ENCODE assay signal across 26 mouse cellular contexts in the genomic region with DNA sequence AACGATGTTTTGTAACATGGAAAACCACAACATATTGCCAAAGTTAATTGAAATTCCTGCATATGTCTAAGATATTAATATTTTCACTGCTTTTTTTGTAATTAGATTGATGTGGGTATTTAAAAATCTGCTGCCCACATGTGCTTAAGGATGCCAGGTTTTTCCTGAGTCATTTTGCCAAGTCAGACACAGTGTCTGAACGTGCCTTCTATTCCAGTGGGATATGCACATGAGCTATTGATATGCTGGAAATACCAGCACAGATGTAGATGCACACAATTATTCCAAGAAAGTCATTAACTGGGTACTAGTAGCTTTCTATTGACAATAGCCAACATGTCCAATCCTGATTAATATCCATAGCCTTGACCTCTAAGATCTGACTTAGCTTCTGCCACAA.
DNase-seq lines count a peak whose midpoint lies in the region; ATAC-seq and TF ChIP-seq lines count a peak whose summit lies in the region.
"Had no signal": no experiment of that assay in that cellular context is flagged by ENCODE, and none has a peak within 500 bp of the region (broad histone marks: within the 10 kb centered on the region; RNA-seq: fewer than 3 reads in every experiment).

No protein-coding gene starts in this region.

- H3K27me3 ChIP-seq in midbrain, embryonic 12.5 days = no peaks in the 10 kb centered on the region
- no peaks in the 10 kb centered on the region for H3K27me3 ChIP-seq in midbrain, embryonic 15.5 days (replicated peaks)
- H3K27me3 ChIP-seq: CH12.LX; embryonic facial prominence, embryonic 12.5 days; forebrain, embryonic 13.5 days; forebrain, embryonic 15.5 days had no signal

- H3K4me1 ChIP-seq in midbrain, embryonic 12.5 days = no peaks in the 10 kb centered on the region
- H3K4me1 ChIP-seq in midbrain, embryonic 15.5 days = no peaks in the 10 kb centered on the region
- H3K4me1 ChIP-seq: embryonic facial prominence, embryonic 10.5 days; embryonic facial prominence, embryonic 12.5 days; forebrain, embryonic 13.5 days; forebrain, embryonic 15.5 days had no signal

- no peak overlapping the region for H3K27ac ChIP-seq in left cerebral cortex, adult 2 months
- no peak overlapping the region for H3K27ac ChIP-seq in midbrain, embryonic 12.5 days (replicated peaks)
- no peak overlapping the region for H3K27ac ChIP-seq in midbrain, embryonic 15.5 days
- H3K27ac ChIP-seq: embryonic facial prominence, embryonic 10.5 days; embryonic facial prominence, embryonic 12.5 days; forebrain, embryonic 13.5 days; forebrain, embryonic 15.5 days had no signal

- no peaks in the 10 kb centered on the region for H3K9me3 ChIP-seq in midbrain, embryonic 12.5 days
- H3K9me3 ChIP-seq in midbrain, embryonic 15.5 days = no peaks in the 10 kb centered on the region
- H3K9me3 ChIP-seq: embryonic facial prominence, embryonic 10.5 days; embryonic facial prominence, embryonic 12.5 days; forebrain, embryonic 13.5 days; forebrain, embryonic 15.5 days had no signal

- no peak overlapping the region for H3K4me2 ChIP-seq in midbrain, embryonic 12.5 days (replicated peaks)
- H3K4me2 ChIP-seq in midbrain, embryonic 15.5 days = no peak overlapping the region
- H3K4me2 ChIP-seq: embryonic facial prominence, embryonic 12.5 days; forebrain, embryonic 13.5 days; forebrain, embryonic 15.5 days had no signal

- no peak overlapping the region for H3K9ac ChIP-seq in midbrain, embryonic 12.5 days (replicated peaks)
- H3K9ac ChIP-seq in midbrain, embryonic 15.5 days = no peak overlapping the region
- H3K9ac ChIP-seq: embryonic facial prominence, embryonic 12.5 days; forebrain, embryonic 13.5 days; forebrain, embryonic 15.5 days had no signal

- no peak overlapping the region for H3K4me3 ChIP-seq in left cerebral cortex, adult 2 months
- no peak overlapping the region for H3K4me3 ChIP-seq in midbrain, embryonic 12.5 days
- H3K4me3 ChIP-seq in midbrain, embryonic 15.5 days = no peak overlapping the region
- H3K4me3 ChIP-seq: embryonic facial prominence, embryonic 10.5 days; embryonic facial prominence, embryonic 12.5 days; forebrain, embryonic 13.5 days; forebrain, embryonic 15.5 days had no signal

- intact Hi-C loops in left cerebral cortex, postnatal 25 days (cut with DNase I) = no loop called here
- intact Hi-C loops in left cerebral cortex, adult 2 months (cut with DNase I) = no loop called here

- DNase-seq in frontal cortex, postnatal 25 days (ENCODE audit: low spot score in 2 of 2) = no peak
- DNase-seq in left cerebral cortex, postnatal 25 days (ENCODE audit: low spot score in 2 of 2) = peak; percentile 23 to 36
- no peak for DNase-seq in left cerebral cortex, adult 2 months (ENCODE audit: extremely low spot score in 1 of 2, low spot score in 2 of 2)
- DNase-seq in brain, adult 2 months (ENCODE audit: low read depth, low spot score) = peak; percentile 47
- DNase-seq in right cerebral cortex, postnatal 36 days (ENCODE audit: low spot score in 2 of 2) = no peak
- DNase-seq: adrenal gland, adult 8-10 months; adrenal gland, postnatal 14 days; adrenal gland, postnatal 36 days; B cell, adult 2 months; cerebellum, adult 11-12 months; cerebellum, adult 2 months; cerebellum, adult 9-10 months; cerebellum, postnatal 10 days; cerebellum, postnatal 25 days had no signal

- 77% methylated on average over 2 of the region's 2 CpGs for WGBS in midbrain, embryonic 12.5 days
- WGBS in midbrain, embryonic 15.5 days = 47% methylated on average over 2 of the region's 2 CpGs

- TF ChIP-seq CTCF in left cerebral cortex, adult 2 months (IDR thresholded peaks at IDR 0.05) = no peak

- H3K36me3 ChIP-seq in midbrain, embryonic 12.5 days = no peaks in the 10 kb centered on the region
- no peaks in the 10 kb centered on the region for H3K36me3 ChIP-seq in midbrain, embryonic 15.5 days (replicated peaks)
- H3K36me3 ChIP-seq: embryonic facial prominence, embryonic 10.5 days; embryonic facial prominence, embryonic 12.5 days; forebrain, embryonic 15.5 days; G1E had no signal

- peak; percentile 69; the same call in 1 of the 2 replicates for ATAC-seq in frontal cortex, adult (ENCODE audit: low TSS enrichment)
- 0 out of 2 replicates have a peak, but pooled peaks have one; percentile 44 for ATAC-seq in midbrain, embryonic 12.5 days (ENCODE audit: low FRiP score, low read depth)
- no peak for ATAC-seq in midbrain, embryonic 15.5 days (replicated peaks)
- ATAC-seq: activated CD4-positive, CD25-positive, alpha-beta regulatory T cell, adult 4 months; CD4-positive, CD25-positive, alpha-beta regulatory T cell, adult 4 months; forebrain, embryonic 13.5 days; forebrain, embryonic 15.5 days; Patski had no signal

Comparison
In these comparisons a context has a peak if more than half of its experiments do, and no peak if none do; other contexts are left out.
1. DNase-seq: peak in left cerebral cortex, postnatal 25 days (2 of 2) and brain, adult 2 months (single experiment); none in frontal cortex, postnatal 25 days (0 of 2), left cerebral cortex, adult 2 months (0 of 2) and right cerebral cortex, postnatal 36 days (0 of 2).